Mouse (Mus musculus): ENCODE measurements at regions not wholly inside any gene's neighbourhood (a gene's known extent, or its start where the extent isn't known, plus 50 kb on each side); places are given as distances from the start of the nearest gene placed in this dataset.

- no peak for DNase-seq (ENCODE audit: low read depth)
Observed at GRCm38 (mm10) chr9:118326656-118327055, 151.4 kb upstream of the Eomes start.

GRCm38 (mm10) chr9:118327904-118328303 is 150.1 kb upstream of the Eomes start:
- DNase-seq (ENCODE audit: low read depth): no peak

GRCm38 (mm10) chr9:118341401-118341800 is 136.6 kb upstream of the Eomes start:
- DNase-seq (ENCODE audit: low read depth): no peak

DNA sequence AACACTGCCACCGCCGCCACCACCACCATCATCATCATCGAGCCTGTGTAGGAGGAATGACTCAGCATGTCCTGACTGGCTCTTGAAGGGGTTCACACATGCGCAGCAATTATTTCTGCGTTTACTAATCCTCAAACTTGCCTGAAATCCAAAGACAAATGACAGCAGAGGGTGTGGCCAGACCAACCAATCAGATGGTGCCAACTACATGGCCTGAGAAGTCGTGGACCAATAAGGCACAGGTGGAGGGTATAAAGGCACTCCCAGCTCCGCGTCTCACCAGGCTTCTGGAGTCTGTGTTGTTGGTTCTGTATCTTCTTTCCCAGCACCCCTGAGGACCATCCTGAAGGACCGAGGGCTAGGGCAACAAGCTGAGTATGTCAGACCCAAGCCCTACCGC is 123.1 kb upstream of the Eomes start:
- no peak for DNase-seq (ENCODE audit: low read depth)

DNA sequence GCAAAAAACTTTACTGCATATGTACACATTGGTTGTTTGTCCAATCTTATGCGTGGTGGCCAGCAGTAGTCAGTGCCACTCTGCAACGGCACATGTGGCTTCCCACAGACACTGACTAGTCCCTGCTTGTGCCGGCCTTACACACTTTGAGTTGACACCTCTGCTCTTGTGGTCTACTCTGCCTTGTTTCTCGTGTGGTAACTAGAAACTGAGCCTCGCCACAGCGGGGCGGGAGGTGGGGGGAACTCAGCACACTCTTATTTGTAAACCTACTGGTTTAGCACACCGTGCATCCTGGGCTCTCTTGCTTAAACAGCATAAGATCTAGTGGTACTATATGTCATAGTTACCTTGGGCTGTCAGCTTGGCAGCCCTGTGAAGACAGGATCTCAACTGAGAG is 120.6 kb upstream of the Eomes start:
- DNase-seq (ENCODE audit: low read depth): peak; percentile 22

GRCm38 (mm10) chr9:118363929-118364328 is 114.1 kb upstream of the Eomes start:
- no peak for DNase-seq (ENCODE audit: low read depth)

DNA sequence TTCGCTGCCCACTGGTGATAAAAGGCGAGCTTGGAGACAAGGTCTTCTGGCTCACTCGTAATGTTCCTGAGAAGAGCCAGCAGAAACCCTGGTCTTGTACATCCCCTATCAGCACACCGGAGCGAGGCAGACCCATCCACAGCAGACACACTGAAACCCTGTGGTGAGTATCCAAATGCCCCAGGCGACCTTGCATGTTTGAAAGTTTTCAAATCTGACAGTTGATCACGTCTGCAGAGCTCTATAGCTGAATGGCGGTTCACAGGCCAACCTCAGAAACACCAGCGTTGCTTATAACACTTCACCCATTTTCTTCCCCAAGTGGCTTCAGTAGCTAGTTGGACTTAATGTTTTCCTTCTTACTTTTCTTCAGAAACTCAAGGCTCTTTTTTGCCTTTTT is 112.6 kb upstream of the Eomes start:
- DNase-seq (ENCODE audit: low read depth): no peak

GRCm38 (mm10) chr9:118367314-118367713 is 110.7 kb upstream of the Eomes start:
- DNase-seq (ENCODE audit: low read depth): no peak

GRCm38 (mm10) chr9:118370581-118370980 is 107.4 kb upstream of the Eomes start:
- DNase-seq (ENCODE audit: low read depth): no peak

DNA sequence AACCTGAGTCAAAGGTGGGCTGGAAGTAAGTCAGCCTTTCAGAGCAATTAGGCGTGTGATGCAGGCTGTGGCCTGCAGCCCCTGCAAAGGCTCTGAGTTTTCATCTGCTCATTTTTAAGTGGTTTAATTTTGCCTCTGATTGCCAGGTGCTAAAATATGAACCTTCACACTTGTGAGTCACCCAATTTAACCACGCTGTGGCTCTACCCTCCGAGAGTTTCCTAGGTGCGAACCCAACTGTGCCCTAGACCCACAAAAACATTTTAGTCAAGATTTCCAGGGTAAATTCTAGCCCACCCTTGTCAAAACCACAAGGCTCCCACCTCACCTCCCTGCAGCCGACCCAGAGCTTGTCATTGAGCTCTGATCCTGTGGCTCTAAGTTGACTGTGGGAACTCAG is 103.3 kb upstream of the Eomes start:
- no peak for DNase-seq (ENCODE audit: low read depth)

DNA sequence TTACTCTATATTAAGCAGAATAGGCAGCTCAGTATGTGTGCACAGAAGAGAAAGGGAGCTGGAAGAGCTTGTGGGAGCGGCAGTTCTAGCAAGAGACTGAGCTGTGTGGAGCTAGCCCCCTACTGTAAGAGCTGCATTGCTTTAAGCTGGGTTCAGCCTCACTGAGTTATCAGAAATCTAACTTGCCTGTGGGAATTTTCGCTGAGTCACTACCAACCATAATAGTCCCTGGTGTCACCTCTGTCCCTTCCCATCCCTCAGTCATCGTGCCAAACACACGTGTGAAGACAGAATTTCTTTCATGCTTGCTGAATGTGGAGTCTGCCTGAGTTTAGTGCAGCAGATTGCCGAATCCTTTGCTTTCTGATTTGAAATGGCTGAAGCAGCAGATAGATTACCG is 99.0 kb upstream of the Eomes start:
- DNase-seq (ENCODE audit: low read depth): no peak

GRCm38 (mm10) chr9:118382532-118382931 is 95.5 kb upstream of the Eomes start:
- no peak for DNase-seq (ENCODE audit: low read depth)

DNA sequence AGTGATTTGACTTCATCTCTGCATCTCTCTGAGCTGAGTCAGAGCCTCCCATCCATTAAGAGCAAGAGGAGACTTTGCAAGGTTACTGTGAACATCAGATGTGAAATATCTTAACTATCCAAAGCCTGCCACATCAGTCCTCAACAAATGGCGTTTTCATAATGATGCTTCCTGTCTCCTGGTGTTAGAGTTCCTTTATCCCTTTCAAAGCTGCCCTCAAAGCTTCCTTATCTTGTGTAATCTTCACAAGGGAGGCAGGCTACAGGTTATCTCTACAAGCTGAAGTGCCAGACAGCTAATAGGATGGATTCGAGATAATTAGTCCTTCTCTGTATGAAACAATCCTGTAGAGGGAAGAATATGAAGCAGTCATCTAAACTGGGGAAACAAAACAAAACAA is 93.4 kb upstream of the Eomes start:
- DNase-seq (ENCODE audit: low read depth): no peak

DNA sequence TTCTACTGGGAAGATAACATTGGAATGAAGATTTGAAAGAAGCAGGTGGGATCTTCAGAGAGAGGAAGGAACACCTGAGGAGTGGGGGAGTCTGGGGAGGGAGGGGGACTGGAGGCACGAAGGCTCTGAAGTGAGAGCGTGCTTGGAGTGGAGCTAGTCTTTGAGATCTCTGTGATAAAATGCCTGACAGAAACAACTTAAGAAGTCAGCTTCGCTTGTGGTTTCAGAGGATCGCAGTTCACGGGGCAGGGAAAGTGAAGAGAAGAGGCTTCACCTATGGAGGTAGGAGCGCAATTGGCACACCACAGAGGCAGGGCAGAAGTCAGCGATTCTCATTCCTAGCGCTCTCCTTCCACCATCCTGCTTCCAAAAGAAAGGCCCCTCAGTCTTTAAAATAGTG is 90.4 kb upstream of the Eomes start:
- DNase-seq (ENCODE audit: low read depth): no peak

- DNase-seq (ENCODE audit: low read depth): peak; percentile 13
Observed at GRCm38 (mm10) chr9:118389481-118390334, 88.3 kb upstream of the Eomes start.

DNA sequence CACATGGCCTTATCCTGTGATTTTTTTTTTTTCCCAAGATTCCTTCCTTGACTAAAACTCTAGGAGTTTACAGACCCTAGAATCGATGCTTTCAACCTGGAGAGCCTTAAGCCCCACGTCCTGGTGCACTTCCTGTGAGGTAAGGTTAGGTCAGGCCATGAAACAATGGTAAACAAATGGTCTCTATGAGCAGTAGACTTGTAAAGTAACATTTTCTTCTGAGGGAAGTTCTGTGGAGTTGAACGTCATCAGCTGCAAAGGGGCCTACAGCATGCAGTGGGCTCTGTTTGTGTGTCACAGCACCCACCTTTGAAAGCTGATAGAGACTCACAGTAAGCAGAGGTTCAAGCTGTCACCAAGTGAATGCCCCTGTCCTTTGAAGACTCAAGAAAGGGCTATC is 87.3 kb upstream of the Eomes start:
- DNase-seq (ENCODE audit: low read depth): peak; percentile 12

- DNase-seq (ENCODE audit: low read depth): peak; percentile 3
Observed at GRCm38 (mm10) chr9:118391715-118392114, 86.3 kb upstream of the Eomes start.

DNA sequence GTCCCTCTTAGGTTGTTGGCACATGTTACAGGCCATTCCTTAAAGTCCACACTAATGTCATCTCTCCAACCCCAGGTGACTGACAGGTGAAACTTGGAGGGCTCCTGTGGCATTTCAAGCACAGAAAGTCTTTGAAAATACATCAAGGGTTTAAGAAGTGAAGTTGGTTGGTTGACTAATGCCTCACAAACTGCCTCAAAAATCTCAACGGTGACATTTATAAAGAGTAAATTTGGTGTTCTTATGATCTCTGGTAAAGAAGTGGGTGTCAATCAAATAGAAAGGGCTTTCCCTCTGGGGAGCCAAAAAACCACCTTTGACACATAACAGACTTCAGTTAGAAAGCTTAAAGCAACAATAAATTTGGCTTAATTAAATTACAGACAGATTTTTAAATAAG is 85.2 kb upstream of the Eomes start:
- peak; percentile 49 for DNase-seq (ENCODE audit: low read depth)

- DNase-seq (ENCODE audit: low read depth): no peak
Observed at GRCm38 (mm10) chr9:118393567-118393966, 84.4 kb upstream of the Eomes start.

DNA sequence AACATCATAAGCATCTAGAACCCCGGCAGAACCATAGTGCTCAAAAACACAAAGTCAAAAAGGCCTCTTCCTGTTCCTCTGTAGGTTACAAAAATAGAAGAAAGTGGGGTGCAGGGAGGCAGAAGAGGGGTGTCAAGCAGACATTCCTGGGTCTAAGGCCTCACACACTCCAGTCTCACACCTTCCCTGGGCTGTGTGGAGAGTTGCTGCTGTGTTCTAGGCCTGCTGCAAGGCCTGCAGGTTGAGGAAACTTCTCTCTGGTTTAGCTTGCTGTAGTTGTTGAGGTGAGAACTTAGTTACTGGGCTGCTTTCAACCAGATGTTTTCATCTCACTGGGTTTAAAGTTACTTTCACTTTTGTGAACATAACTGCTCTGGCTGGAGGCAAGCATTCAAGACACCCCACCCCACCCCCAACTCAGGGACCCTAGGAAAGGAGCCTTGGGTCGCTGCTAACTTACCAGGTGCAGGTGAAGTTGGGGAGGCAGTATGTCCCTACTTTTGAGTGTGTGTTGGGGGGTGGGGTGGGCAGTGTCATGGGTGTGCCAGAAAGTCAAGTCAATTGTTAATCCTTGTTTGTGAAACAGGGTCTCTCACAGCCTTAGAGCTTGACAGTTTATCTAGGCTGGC is 81.5 kb upstream of the Eomes start:
- peak; percentile 67 for DNase-seq (ENCODE audit: low read depth)

- DNase-seq (ENCODE audit: low read depth): no peak
Observed at GRCm38 (mm10) chr9:118400520-118400919, 77.5 kb upstream of the Eomes start.

- DNase-seq (ENCODE audit: low read depth): no peak
Observed at GRCm38 (mm10) chr9:118401170-118401569, 76.8 kb upstream of the Eomes start.

DNA sequence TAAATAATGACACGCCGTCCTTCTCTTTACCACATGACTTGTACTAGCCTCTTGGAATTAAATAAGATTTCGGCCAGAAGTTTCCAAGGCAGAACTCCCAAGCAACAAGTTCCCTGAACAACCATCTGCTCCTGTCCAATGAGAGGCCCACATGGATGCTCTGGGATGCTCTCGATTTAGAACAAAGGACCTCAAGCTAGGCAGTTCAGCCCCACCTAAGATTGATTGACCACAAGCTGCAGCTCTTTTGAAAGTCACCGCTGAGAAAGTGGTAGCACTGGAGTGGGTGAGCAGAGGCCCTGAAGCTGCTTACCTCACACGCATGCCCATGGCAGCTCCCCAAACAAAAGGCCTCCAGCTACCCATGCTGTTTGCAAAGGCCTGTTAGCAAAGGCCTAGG is 73.1 kb upstream of the Eomes start:
- DNase-seq (ENCODE audit: low read depth): no peak

Measured in induced T-regulatory cell, adult 2 months (primary cell).